Comparison of ENCODE assay signal across 8 mouse cellular contexts in the genomic region with DNA sequence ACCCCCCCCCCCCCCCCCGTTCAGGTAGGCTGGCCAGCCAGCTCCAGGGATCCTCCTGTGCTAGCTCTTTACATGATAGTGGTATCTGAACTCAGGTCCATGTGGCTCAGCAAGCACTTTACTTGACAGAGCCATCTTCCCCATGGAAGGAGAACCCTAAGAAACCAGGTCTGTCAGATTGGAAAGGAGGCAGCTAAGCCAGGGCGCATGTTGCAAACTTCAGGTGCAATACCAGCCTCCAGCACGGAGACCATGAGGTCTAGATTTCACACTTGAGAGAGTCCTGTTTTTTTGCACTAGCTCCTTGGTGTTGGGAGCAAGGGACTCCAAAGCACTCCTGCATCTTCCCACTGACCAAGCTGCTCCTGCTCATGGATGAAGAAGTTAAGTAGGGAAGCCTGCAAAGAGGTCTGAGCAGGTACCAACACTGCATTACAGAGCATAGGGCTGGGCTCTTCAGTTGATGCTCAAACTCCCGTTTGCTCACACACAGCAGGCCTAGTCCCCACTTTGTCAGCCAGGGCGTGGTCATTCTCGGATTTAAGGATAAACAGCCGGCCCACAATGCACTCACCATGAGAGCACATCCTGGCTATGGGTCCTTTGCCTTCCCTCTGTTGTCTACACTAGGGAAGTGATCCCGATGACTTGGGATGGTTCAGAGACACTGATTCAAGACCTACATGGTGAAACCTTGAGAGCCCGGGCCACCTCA. TPM values are rescaled to one million over a fixed set of nuclear protein-coding genes. Genes with fewer than 3 reads are reported as not detected.
DNase-seq lines count a peak whose midpoint lies in the region; ATAC-seq lines count a peak whose summit lies in the region.
"Had no signal": no experiment of that assay in that cellular context is flagged by ENCODE, and none has a peak within 500 bp of the region (broad histone marks: within the 10 kb centered on the region; RNA-seq: fewer than 3 reads in every experiment).

No protein-coding gene starts in this region.

- H3K4me1 ChIP-seq in lung, embryonic 16.5 days (replicated peaks; ENCODE audit: control insufficient read depth, insufficient read depth, low read length), result peaks cover 6% of the 10 kb centered on the region
- H3K4me1 ChIP-seq in embryonic facial prominence, embryonic 14.5 days (ENCODE audit: control insufficient read depth, insufficient read depth, low read length), result no peaks in the 10 kb centered on the region
- H3K4me1 ChIP-seq in hindbrain, embryonic 12.5 days, result 0 out of 2 replicates have a peak, but pooled peaks cover 3% of the 10 kb centered on the region
- H3K4me1 ChIP-seq in midbrain, embryonic 13.5 days (replicated peaks), result peaks cover 11% of the 10 kb centered on the region; the same call in 1 of the 2 replicates

- peak overlapping the region; percentile 74 for H3K4me2 ChIP-seq in lung, embryonic 16.5 days (ENCODE audit: low read depth, low read length)
- H3K4me2 ChIP-seq in embryonic facial prominence, embryonic 14.5 days (ENCODE audit: low read depth, low read length), result peak overlapping the region; percentile 86
- H3K4me2 ChIP-seq in hindbrain, embryonic 12.5 days (replicated peaks), result peak overlapping the region; percentile 72
- peak overlapping the region; percentile 83 for H3K4me2 ChIP-seq in midbrain, embryonic 13.5 days (replicated peaks)

- DNase-seq in lung, postnatal 25 days (ENCODE audit: low spot score), result no peak
- DNase-seq in embryonic facial prominence, embryonic 14.5 days (ENCODE audit: low spot score), result no peak
- DNase-seq in ovary, postnatal 36 days (ENCODE audit: low spot score), result no peak
- no peak for DNase-seq in urinary bladder, adult 2 months (ENCODE audit: low spot score)

- no peaks in the 10 kb centered on the region for H3K36me3 ChIP-seq in lung, embryonic 16.5 days (ENCODE audit: control insufficient read depth, insufficient read depth, low read length)
- no peaks in the 10 kb centered on the region for H3K36me3 ChIP-seq in embryonic facial prominence, embryonic 14.5 days (ENCODE audit: control insufficient read depth, insufficient read depth, low read length)
- H3K36me3 ChIP-seq in hindbrain, embryonic 12.5 days, result no peaks in the 10 kb centered on the region
- H3K36me3 ChIP-seq in midbrain, embryonic 13.5 days, result no peaks in the 10 kb centered on the region

- no peaks in the 10 kb centered on the region for H3K27me3 ChIP-seq in lung, embryonic 16.5 days (ENCODE audit: control insufficient read depth, insufficient read depth, low read depth, low read length)
- no peaks in the 10 kb centered on the region for H3K27me3 ChIP-seq in embryonic facial prominence, embryonic 14.5 days (replicated peaks; ENCODE audit: control insufficient read depth, insufficient read depth, low read length)
- H3K27me3 ChIP-seq in hindbrain, embryonic 12.5 days, result no peaks in the 10 kb centered on the region
- peaks cover 5% of the 10 kb centered on the region for H3K27me3 ChIP-seq in midbrain, embryonic 13.5 days

- H3K4me3 ChIP-seq in lung, embryonic 16.5 days (ENCODE audit: low read length), result peak overlapping the region; percentile 52
- peak overlapping the region; percentile 45 for H3K4me3 ChIP-seq in embryonic facial prominence, embryonic 14.5 days (ENCODE audit: low read depth, low read length)
- H3K4me3 ChIP-seq in hindbrain, embryonic 12.5 days, result peak overlapping the region; percentile 42
- peak overlapping the region; percentile 51 for H3K4me3 ChIP-seq in midbrain, embryonic 13.5 days (replicated peaks)

- H3K9me3 ChIP-seq in lung, embryonic 16.5 days (ENCODE audit: control insufficient read depth, low read length), result no peaks in the 10 kb centered on the region
- no peaks in the 10 kb centered on the region for H3K9me3 ChIP-seq in embryonic facial prominence, embryonic 14.5 days (ENCODE audit: control insufficient read depth, low read length)
- no peaks in the 10 kb centered on the region for H3K9me3 ChIP-seq in hindbrain, embryonic 12.5 days (replicated peaks)
- no peaks in the 10 kb centered on the region for H3K9me3 ChIP-seq in midbrain, embryonic 13.5 days

- WGBS in lung, embryonic 16.5 days, result 25% methylated on average over 9 of the region's 9 CpGs
- 23% methylated on average over 8 of the region's 9 CpGs for WGBS in embryonic facial prominence, embryonic 14.5 days
- 24% methylated on average over 9 of the region's 9 CpGs for WGBS in hindbrain, embryonic 12.5 days
- WGBS in midbrain, embryonic 13.5 days, result 24% methylated on average over 9 of the region's 9 CpGs

- ATAC-seq in lung, embryonic 16.5 days (ENCODE audit: low read depth), result peak; percentile 14; the same call in 1 of the 2 replicates
- ATAC-seq in embryonic facial prominence, embryonic 14.5 days (ENCODE audit: low read depth), result peak; percentile 10; the same call in 1 of the 2 replicates
- peak; percentile 3; the same call in 1 of the 2 replicates for ATAC-seq in hindbrain, embryonic 12.5 days (ENCODE audit: low FRiP score)
- no peak; the same call in 1 of the 2 replicates for ATAC-seq in midbrain, embryonic 13.5 days

- H3K9ac ChIP-seq in lung, embryonic 16.5 days (ENCODE audit: low read length), result peak overlapping the region; percentile 27; the same call in 1 of the 2 replicates
- H3K9ac ChIP-seq in embryonic facial prominence, embryonic 14.5 days (ENCODE audit: low read depth, low read length), result peak overlapping the region; percentile 54; the same call in 1 of the 2 replicates
- 0 out of 2 replicates have a peak overlapping the region, but pooled peaks have one; percentile 41 for H3K9ac ChIP-seq in hindbrain, embryonic 12.5 days
- peak overlapping the region; percentile 50; the same call in 1 of the 2 replicates for H3K9ac ChIP-seq in midbrain, embryonic 13.5 days (replicated peaks)

- no peak overlapping the region for H3K27ac ChIP-seq in lung, embryonic 16.5 days (ENCODE audit: low read length)
- no peak overlapping the region for H3K27ac ChIP-seq in embryonic facial prominence, embryonic 14.5 days (replicated peaks; ENCODE audit: low read depth, low read length)
- H3K27ac ChIP-seq in hindbrain, embryonic 12.5 days, result 0 out of 2 replicates have a peak overlapping the region, but pooled peaks have one; percentile 0
- H3K27ac ChIP-seq in midbrain, embryonic 13.5 days, result no peak overlapping the region

RNA-seq across cellular contexts. Expression of a gene that starts 0.8 kb away (rescaled TPM):
- 20.1 and 24.0 TPM in 2 replicates for polyA plus RNA-seq in lung, embryonic 16.5 days (2015; fragmentation: Nextera tagmentation; extraction: Ambion mirVana)
- 2.8 and 7.8 TPM in 2 replicates for polyA plus RNA-seq in embryonic facial prominence, embryonic 14.5 days (2014; fragmentation: Nextera tagmentation; extraction: Ambion mirVana)
- 6.9 and 8.2 TPM in 2 replicates for polyA plus RNA-seq in hindbrain, embryonic 12.5 days (2016; fragmentation: Nextera tagmentation; extraction: Ambion mirVana)
- 2.4 and 2.7 TPM in 2 replicates for polyA plus RNA-seq in midbrain, embryonic 13.5 days (2015; fragmentation: Nextera tagmentation; extraction: Ambion mirVana)
- polyA plus RNA-seq in urinary bladder, adult 2 months (2012; rRNA removed), result 1.2 and 2.2 TPM in 2 replicates
- polyA plus RNA-seq: erythroblast, embryonic 14.5 days had no signal

RNA-seq across cellular contexts. Expression of a gene that starts 10.2 kb away (rescaled TPM):
- 13.4 and 13.5 TPM in 2 replicates for polyA plus RNA-seq in lung, embryonic 16.5 days (2015; fragmentation: Nextera tagmentation; extraction: Ambion mirVana)
- 3.2 TPM in 2 replicates for polyA plus RNA-seq in embryonic facial prominence, embryonic 14.5 days (2014; fragmentation: Nextera tagmentation; extraction: Ambion mirVana)
- 15.5 and 15.8 TPM in 2 replicates for polyA plus RNA-seq in hindbrain, embryonic 12.5 days (2016; fragmentation: Nextera tagmentation; extraction: Ambion mirVana)
- 11.4 and 17.4 TPM in 2 replicates for polyA plus RNA-seq in midbrain, embryonic 13.5 days (2015; fragmentation: Nextera tagmentation; extraction: Ambion mirVana)
- polyA plus RNA-seq in urinary bladder, adult 2 months (2012; rRNA removed), result 10.6 and 11.7 TPM in 2 replicates
